Mouse (Mus musculus) E14TG2a.4 (cell line): ENCODE data around the gene Top2a.

ENCODE experiments used
- CTCF ChIP-seq: conservative IDR thresholded peaks from 2 replicates; pipeline ENCODE4 v1.5.1; 2014; ENCODE audit warnings: low read length
- NANOG ChIP-seq: IDR thresholded peaks from 2 replicates; pipeline ENCODE4 v1.6.1; 2014; ENCODE audit warnings: borderline replicate concordance, low read length, mixed read lengths

DNA sequence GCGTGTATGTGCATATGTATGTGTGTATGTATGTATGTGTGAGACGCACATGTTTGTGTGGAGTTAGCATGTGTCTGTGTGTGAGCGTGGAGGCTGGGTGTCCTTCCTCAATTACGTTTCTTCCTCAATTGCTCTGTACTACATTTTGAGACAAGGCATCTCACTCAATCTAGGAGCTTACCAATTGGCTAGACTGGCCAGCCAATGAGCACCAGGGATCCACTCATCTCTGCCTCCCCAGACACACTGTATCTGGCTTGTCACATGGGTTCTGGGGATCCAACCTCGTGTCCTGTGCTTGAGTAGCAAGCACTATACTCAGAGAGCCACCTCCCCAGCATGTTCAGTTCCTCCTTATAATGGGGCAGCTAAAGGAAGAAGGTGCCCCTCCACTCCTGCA lies 44.5 kb upstream of the Top2a start:
- TF ChIP-seq CTCF: no peak
- TF ChIP-seq NANOG: no peak
